Mouse (Mus musculus): ENCODE results near the gene Gpcpd1.

- no peak for TF ChIP-seq CTCF (IDR thresholded peaks at IDR 0.05; ENCODE audit: low read depth)
- TF ChIP-seq EP300 (IDR thresholded peaks at IDR 0.05; ENCODE audit: low read depth) = no peak
Measured at GRCm38 (mm10) chr2:132567414-132567813, 20.1 kb downstream of the Gpcpd1 start.

Measured in heart, postnatal 0 days (tissue).